Mouse (Mus musculus) neural tube, embryonic 11.5 days (tissue): ENCODE measurements at regions not wholly inside any gene's neighbourhood (a gene's known extent, or its start where the extent isn't known, plus 50 kb on each side); places are given as distances from the start of the nearest gene placed in this dataset.

Source experiments
- ATAC-seq: fragments of 200-750 bp; cut with Nextera tagmentation; 2 replicates; pipeline ENCODE4 v1.8.0; 2017; ENCODE audit warnings: moderate number of reproducible peaks, mild to moderate bottlenecking, moderate TSS enrichment, moderate library complexity; ENCODE audit not compliant: insufficient read depth, low FRiP score, low TSS enrichment
- DNase-seq: peaks from one replicate; pipeline ENCODE4 v3.0.0-alpha.2; 2015; ENCODE audit warnings: low spot score
- H3K27ac ChIP-seq: fragments of 300-500 bp; sonication (generic); 2 replicates; pipeline ENCODE4 v1.5.1; 2014; ENCODE audit warnings: low read depth, mild to moderate bottlenecking, low read length
- H3K27me3 ChIP-seq: fragments of 300-500 bp; sonication (generic); 2 replicates; pipeline ENCODE4 v1.6.1; 2014; ENCODE audit warnings: mild to moderate bottlenecking, low read length, mixed read lengths; ENCODE audit not compliant: control insufficient read depth, insufficient read depth
- H3K36me3 ChIP-seq: fragments of 300-500 bp; sonication (generic); 2 replicates; pipeline ENCODE4 v1.6.1; 2014; ENCODE audit warnings: mild to moderate bottlenecking, low read length, moderate library complexity, mixed read lengths; ENCODE audit not compliant: control insufficient read depth, insufficient read depth
- H3K4me1 ChIP-seq: fragments of 300-500 bp; sonication (generic); 2 replicates; pipeline ENCODE4 v1.6.1; 2014; ENCODE audit warnings: low read length, mixed read lengths; ENCODE audit not compliant: control insufficient read depth, insufficient read depth
- H3K4me2 ChIP-seq: fragments of 300-500 bp; sonication (generic); 2 replicates; pipeline ENCODE4 v1.6.1; 2014; ENCODE audit warnings: low read depth, mild to moderate bottlenecking, moderate library complexity
- H3K4me3 ChIP-seq: fragments of 300-500 bp; sonication (generic); 2 replicates; pipeline ENCODE4 v1.5.1; 2014; ENCODE audit warnings: low read depth, low read length
- H3K9ac ChIP-seq: fragments of 300-500 bp; sonication (generic); 2 replicates; pipeline ENCODE4 v1.6.1; 2014; ENCODE audit warnings: mild to moderate bottlenecking, low read length
- H3K9me3 ChIP-seq: fragments of 300-500 bp; sonication (generic); 2 replicates; pipeline ENCODE4 v1.6.1; 2016; ENCODE audit warnings: low read length; ENCODE audit not compliant: control insufficient read depth
- WGBS: fragments of 180-500 bp; shearing (Covaris S2); extraction: QIAGEN DNeasy Blood & Tissue Kit; methylation state at CpG from one replicate; pipeline ENCODE4 v1.1.7; 2014; 5-methylcytosine and 5-hydroxymethylcytosine counted together

GRCm38 (mm10) chr5:64683419-64683818 lies 119.8 kb upstream of the Klf3 start:
- 92% methylated on average over 4 of the region's 4 CpGs for WGBS
- H3K27ac ChIP-seq: no peak overlapping the region
- ATAC-seq: no peak
- H3K27me3 ChIP-seq: no peaks in the 10 kb centered on the region
- no peaks in the 10 kb centered on the region for H3K4me1 ChIP-seq
- no peak overlapping the region for H3K9ac ChIP-seq
- H3K9me3 ChIP-seq: no peaks in the 10 kb centered on the region
- no peak overlapping the region for H3K4me3 ChIP-seq
- no peaks in the 10 kb centered on the region for H3K36me3 ChIP-seq
- no peak for DNase-seq
- no peak overlapping the region for H3K4me2 ChIP-seq

DNA sequence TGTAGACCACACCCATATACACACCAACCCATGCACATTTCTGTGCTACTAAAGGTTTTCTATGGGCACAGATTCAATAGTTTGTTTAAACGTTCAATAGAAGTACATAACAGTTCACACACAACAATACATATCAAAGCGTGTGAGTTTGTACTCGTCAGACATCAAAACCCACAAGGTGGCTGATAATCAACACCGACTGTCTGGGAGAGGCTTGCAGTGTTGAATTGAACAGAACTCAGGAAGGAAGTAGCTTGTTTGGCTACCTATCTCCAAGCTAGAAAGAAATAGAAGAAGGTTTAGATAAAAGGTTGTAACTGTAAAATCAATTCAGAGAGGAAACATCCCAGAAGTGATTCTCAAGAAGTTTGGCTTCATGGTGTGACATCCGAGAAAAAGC lies 118.9 kb upstream of the Klf3 start:
- DNase-seq (no peak), ATAC-seq (no peak)
- Histone ChIP-seq H3K4me3 (no peak overlapping the region), H3K36me3 (no peaks in the 10 kb centered on the region), H3K27ac (no peak overlapping the region), H3K27me3 (no peaks in the 10 kb centered on the region), H3K4me2 (no peak overlapping the region), H3K9me3 (no peaks in the 10 kb centered on the region), H3K9ac (no peak overlapping the region), H3K4me1 (no peaks in the 10 kb centered on the region)
- 92% methylated on average over 5 of the region's 5 CpGs for WGBS

- H3K9ac ChIP-seq: no peak overlapping the region
- no peak overlapping the region for H3K4me2 ChIP-seq
- no peaks in the 10 kb centered on the region for H3K9me3 ChIP-seq
- no peaks in the 10 kb centered on the region for H3K36me3 ChIP-seq
- no peaks in the 10 kb centered on the region for H3K27me3 ChIP-seq
- no peak overlapping the region for H3K4me3 ChIP-seq
- H3K27ac ChIP-seq: no peak overlapping the region
- DNase-seq (no peak), ATAC-seq (no peak)
- WGBS: 84% methylated on average over 7 of the region's 7 CpGs
- H3K4me1 ChIP-seq: no peaks in the 10 kb centered on the region
Observed at GRCm38 (mm10) chr5:64690148-64690547, 113.0 kb upstream of the Klf3 start.

- DNase-seq: no peak
- no peaks in the 10 kb centered on the region for H3K36me3 ChIP-seq
- H3K27me3 ChIP-seq: no peaks in the 10 kb centered on the region
- H3K27ac ChIP-seq: no peak overlapping the region
- H3K9me3 ChIP-seq: no peaks in the 10 kb centered on the region
- no peak overlapping the region for H3K4me3 ChIP-seq
- WGBS: 91% methylated on average over 8 of the region's 8 CpGs
- H3K9ac ChIP-seq: no peak overlapping the region
- ATAC-seq: no peak
- no peaks in the 10 kb centered on the region for H3K4me1 ChIP-seq
- H3K4me2 ChIP-seq: no peak overlapping the region
Observed at GRCm38 (mm10) chr5:64691406-64692100, 111.6 kb upstream of the Klf3 start.

GRCm38 (mm10) chr5:64692335-64692734 lies 110.9 kb upstream of the Klf3 start:
- Histone ChIP-seq H3K36me3 (no peaks in the 10 kb centered on the region), H3K27ac (no peak overlapping the region), H3K27me3 (no peaks in the 10 kb centered on the region), H3K9me3 (no peaks in the 10 kb centered on the region), H3K4me3 (no peak overlapping the region), H3K4me2 (no peak overlapping the region), H3K9ac (no peak overlapping the region), H3K4me1 (no peaks in the 10 kb centered on the region)
- no peak for DNase-seq
- 97% methylated on average over 11 of the region's 11 CpGs for WGBS
- no peak for ATAC-seq

DNA sequence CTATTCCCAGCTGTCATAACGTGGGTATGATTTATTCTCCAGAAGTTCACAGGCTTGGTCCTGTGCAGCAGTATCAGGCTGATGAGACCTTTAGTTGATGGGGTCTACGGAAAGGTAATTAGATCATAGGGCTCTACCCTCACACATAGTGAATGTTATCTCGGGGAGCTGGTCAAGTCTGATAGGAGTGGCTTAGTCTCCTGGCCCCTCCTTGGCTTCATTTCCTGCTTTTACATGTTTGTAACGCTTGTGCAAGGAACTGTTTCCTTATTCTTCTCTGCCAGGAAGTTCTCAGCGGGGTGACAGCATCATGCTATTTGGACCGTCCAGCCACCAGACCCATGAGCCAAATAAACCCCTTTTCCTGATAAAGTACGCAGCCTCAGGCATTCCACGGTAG lies 109.6 kb upstream of the Klf3 start:
- no peak overlapping the region for H3K4me3 ChIP-seq
- WGBS: 91% methylated on average over 8 of the region's 8 CpGs

DNA sequence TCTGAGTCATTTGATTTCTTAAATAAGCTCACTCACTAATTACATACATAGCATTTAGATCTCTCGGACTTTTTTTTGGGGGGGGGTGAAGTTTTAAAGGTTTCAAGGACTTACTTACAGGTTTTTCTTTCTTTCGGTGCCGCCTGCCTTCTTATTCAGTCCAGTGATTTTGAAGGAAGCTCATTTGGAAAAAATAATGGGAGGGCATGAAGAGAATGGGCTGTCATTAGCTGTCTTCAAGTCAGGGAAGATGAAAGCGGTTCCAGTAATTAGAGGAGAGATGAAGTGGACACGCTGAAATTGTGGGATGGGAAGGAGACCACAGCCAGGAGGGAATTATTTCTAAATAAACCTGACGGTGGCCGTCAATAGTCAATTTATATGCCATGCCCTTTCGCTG lies 108.6 kb upstream of the Klf3 start:
- WGBS: 63% methylated on average over 8 of the region's 8 CpGs
- Histone ChIP-seq H3K4me1 (no peaks in the 10 kb centered on the region), H3K4me3 (no peak overlapping the region), H3K36me3 (no peaks in the 10 kb centered on the region), H3K9me3 (no peaks in the 10 kb centered on the region), H3K27me3 (no peaks in the 10 kb centered on the region), H3K4me2 (no peak overlapping the region), H3K9ac (no peak overlapping the region), H3K27ac (no peak overlapping the region)
- no peak for ATAC-seq
- DNase-seq: no peak

More for the DNA sequence above, 109.6 kb upstream of the Klf3 start:
- no peak for ATAC-seq
- Histone ChIP-seq H3K27ac (no peak overlapping the region), H3K27me3 (no peaks in the 10 kb centered on the region), H3K4me1 (no peaks in the 10 kb centered on the region), H3K36me3 (no peaks in the 10 kb centered on the region), H3K9ac (no peak overlapping the region), H3K9me3 (no peaks in the 10 kb centered on the region), H3K4me2 (no peak overlapping the region)
- no peak for DNase-seq

GRCm38 (mm10) chr5:64696099-64696498 lies 107.1 kb upstream of the Klf3 start:
- Histone ChIP-seq H3K27me3 (no peaks in the 10 kb centered on the region), H3K27ac (no peak overlapping the region), H3K4me3 (no peak overlapping the region), H3K4me2 (no peak overlapping the region), H3K9ac (no peak overlapping the region), H3K4me1 (no peaks in the 10 kb centered on the region), H3K9me3 (no peaks in the 10 kb centered on the region), H3K36me3 (no peaks in the 10 kb centered on the region)
- WGBS: 81% methylated on average over 14 of the region's 14 CpGs
- ATAC-seq (no peak), DNase-seq (no peak)

DNA sequence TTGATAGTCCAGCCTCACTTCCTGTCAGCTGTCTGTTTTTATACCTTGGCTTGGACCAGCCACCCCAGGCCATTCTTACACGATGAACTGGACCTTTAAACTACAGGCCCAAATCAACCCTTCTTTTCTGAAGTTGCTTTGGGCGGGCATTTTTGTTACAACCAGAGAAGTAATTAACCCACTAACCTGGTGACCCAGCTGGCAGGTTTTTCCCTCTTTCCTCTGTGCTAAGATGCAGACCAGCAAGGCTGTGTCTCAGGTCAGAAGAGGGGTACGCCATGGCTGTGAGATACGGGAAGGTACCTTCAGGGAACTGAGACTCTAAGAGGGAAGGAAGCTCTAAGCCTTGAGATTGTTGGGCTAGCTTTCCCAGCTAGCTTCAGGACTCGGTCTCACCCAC lies 105.7 kb upstream of the Klf3 start:
- H3K36me3 ChIP-seq: no peaks in the 10 kb centered on the region
- H3K27ac ChIP-seq: no peak overlapping the region
- no peaks in the 10 kb centered on the region for H3K27me3 ChIP-seq
- no peak overlapping the region for H3K4me2 ChIP-seq
- no peak for ATAC-seq
- H3K4me3 ChIP-seq: no peak overlapping the region
- WGBS: 91% methylated on average over 5 of the region's 5 CpGs
- no peak overlapping the region for H3K9ac ChIP-seq
- DNase-seq: no peak
- no peaks in the 10 kb centered on the region for H3K9me3 ChIP-seq
- H3K4me1 ChIP-seq: peaks cover 6% of the 10 kb centered on the region
